Mouse (Mus musculus): ENCODE results near the gene Acr. TPM values are rescaled to one million over a fixed set of nuclear protein-coding genes. Genes with fewer than 3 reads are reported as not detected.

Gene Acr
- polyA plus RNA-seq (2012) = 0.15 and 0.39 TPM in 2 replicates

GRCm38 (mm10) chr15:89568114-89568513 is at the start of gene Acr:
Acr (plus strand) TSS chr15:89568326.

GRCm38 (mm10) chr15:89591723-89592455 is 23.8 kb downstream of the Acr start, which contains the start of gene Rabl2:
Rabl2 (minus strand) TSS chr15:89591923.

Other genes with a start within 250 kb of the Acr start
- gene Adm2, start 245.6 kb upstream of the Acr start, polyA plus RNA-seq (2012) = not detected in 2 replicates
- gene Miox, start 233.9 kb upstream of the Acr start, polyA plus RNA-seq (2012) = not detected in 2 replicates
- 139 and 151 TPM in 2 replicates for gene Lmf2, start 212.7 kb upstream of the Acr start, polyA plus RNA-seq (2012)
- gene Ncaph2, start 212.6 kb upstream of the Acr start, polyA plus RNA-seq (2012) = 63.0 and 78.6 TPM in 2 replicates
- gene Sco2, start 194.5 kb upstream of the Acr start, polyA plus RNA-seq (2012) = 75.8 and 81.4 TPM in 2 replicates
- gene Tymp, start 191.3 kb upstream of the Acr start, polyA plus RNA-seq (2012) = 1.4 and 1.6 TPM in 2 replicates
- 24.7 and 38.6 TPM in 2 replicates for gene Odf3b, start 189.0 kb upstream of the Acr start, polyA plus RNA-seq (2012)
- 0.06 and 0.18 TPM in 2 replicates for gene Klhdc7b, start 183.4 kb upstream of the Acr start, polyA plus RNA-seq (2012)
- not detected in 2 replicates for gene Syce3, start 157.8 kb upstream of the Acr start, polyA plus RNA-seq (2012)
- gene Cpt1b, start 142.5 kb upstream of the Acr start, polyA plus RNA-seq (2012) = 2.2 and 2.7 TPM in 2 replicates
- gene C730034F03Rik, start 138.7 kb upstream of the Acr start, polyA plus RNA-seq (2012) = 0.07 TPM in 1 of 2 replicates, not detected in the other
- 1.2 and 2.2 TPM in 2 replicates for gene Gm44502, start 138.6 kb upstream of the Acr start, polyA plus RNA-seq (2012)
- gene Chkb, start 138.4 kb upstream of the Acr start, polyA plus RNA-seq (2012) = 157 and 209 TPM in 2 replicates
- gene Mapk8ip2, start 114.4 kb upstream of the Acr start, polyA plus RNA-seq (2012) = 0.01 TPM in 1 of 2 replicates, not detected in the other
- gene Arsa, start 90.9 kb upstream of the Acr start, polyA plus RNA-seq (2012) = 51.0 and 62.2 TPM in 2 replicates
- gene Shank3, start 68.7 kb upstream of the Acr start, polyA plus RNA-seq (2012) = 34.8 and 56.1 TPM in 2 replicates
- gene Rabl2, start 23.6 kb downstream of the Acr start, polyA plus RNA-seq (2012) = 14.4 and 21.8 TPM in 2 replicates

Data from megakaryocyte-erythroid progenitor cell, adult 5 weeks (primary cell).